Mouse (Mus musculus): ENCODE data around the gene Adgrb2. TPM values are rescaled to one million over a fixed set of nuclear protein-coding genes. Genes with fewer than 3 reads are reported as not detected.

The Adgrb2 gene
- total and polyA plus RNA-seq, 3 experiments, result 0.04 to 0.15 TPM; not detected in 1

DNA sequence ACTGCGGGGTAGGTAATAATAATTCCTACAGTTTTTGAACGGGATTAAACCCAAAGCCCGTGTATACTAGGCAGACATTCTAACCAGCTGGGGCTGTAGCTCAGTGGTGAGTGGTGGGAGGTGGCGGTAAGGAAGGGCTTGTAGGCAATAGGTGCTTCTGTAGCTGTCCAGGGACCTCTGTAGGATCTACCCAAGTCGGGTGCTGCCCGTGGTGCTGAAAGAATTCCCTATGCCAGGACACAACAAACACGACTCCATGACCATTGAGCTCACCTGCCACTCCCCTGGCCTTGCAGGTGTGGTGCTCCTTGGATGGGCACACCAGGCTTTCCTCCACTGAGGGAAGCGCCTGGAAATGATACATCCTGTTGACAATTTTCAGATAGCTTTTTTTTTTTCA is 40.9 kb downstream of the Adgrb2 start:
- peak; percentile 37 for DNase-seq (ENCODE audit: low read depth, low spot score)
- no peaks in the 10 kb centered on the region for H3K36me3 ChIP-seq (ENCODE audit: control insufficient read depth in 1 of 2, insufficient read depth in 2 of 2, low read length in 2 of 2)
- no peaks in the 10 kb centered on the region for H3K4me1 ChIP-seq (ENCODE audit: control insufficient read depth in 1 of 2, insufficient read depth in 2 of 2, low read length in 2 of 2)
- H3K9me3 ChIP-seq (replicated peaks; ENCODE audit: insufficient read depth, low read length), result no peaks in the 10 kb centered on the region
- H3K27ac ChIP-seq (ENCODE audit: control insufficient read depth, low read depth, low read length), result no peak overlapping the region
- TF ChIP-seq POLR2AphosphoS5 (IDR thresholded peaks at IDR 0.05; ENCODE audit: borderline replicate concordance, low read depth, low read length), result no peak
- no peak for TF ChIP-seq TBP (IDR thresholded peaks at IDR 0.05; ENCODE audit: low read depth, low read length)
- TF ChIP-seq RCOR1 (IDR thresholded peaks at IDR 0.05; ENCODE audit: low read depth, low read length), result no peak
- TF ChIP-seq POLR2A (IDR thresholded peaks at IDR 0.05; ENCODE audit: control insufficient read depth in 1 of 2, insufficient read depth in 1 of 2, low read depth in 1 of 2, low read length in 2 of 2, poor library complexity in 1 of 2), result no peak
- TF ChIP-seq BHLHE40 (IDR thresholded peaks at IDR 0.05; ENCODE audit: borderline replicate concordance, low read depth, low read length), result no peak
- TF ChIP-seq E2F4 (IDR thresholded peaks at IDR 0.05; ENCODE audit: borderline replicate concordance, low read depth, low read length), result no peak
- TF ChIP-seq USF2 (IDR thresholded peaks at IDR 0.05; ENCODE audit: borderline replicate concordance in 1 of 2, insufficient read depth in 1 of 2, low read depth in 1 of 2, low read length in 2 of 2), result no peak
- TF ChIP-seq MAX (IDR thresholded peaks at IDR 0.05; ENCODE audit: low read length), result no peak
- TF ChIP-seq MYC (IDR thresholded peaks at IDR 0.05; ENCODE audit: low read depth, low read length), result no peak
- H3K79me2 ChIP-seq (ENCODE audit: control insufficient read depth, insufficient read depth, low read length, poor library complexity), result no peaks in the 10 kb centered on the region
- no peak overlapping the region for H3K4me3 ChIP-seq (ENCODE audit: control insufficient read depth in 1 of 2, insufficient read depth in 1 of 2, low read depth in 2 of 2, low read length in 2 of 2)
- no peaks in the 10 kb centered on the region for H3K27me3 ChIP-seq (ENCODE audit: control insufficient read depth in 1 of 2, insufficient read depth in 2 of 2, low read length in 2 of 2)
- H3K9ac ChIP-seq (ENCODE audit: control insufficient read depth, low read depth, low read length, poor library complexity, severe bottlenecking), result no peak overlapping the region

DNA sequence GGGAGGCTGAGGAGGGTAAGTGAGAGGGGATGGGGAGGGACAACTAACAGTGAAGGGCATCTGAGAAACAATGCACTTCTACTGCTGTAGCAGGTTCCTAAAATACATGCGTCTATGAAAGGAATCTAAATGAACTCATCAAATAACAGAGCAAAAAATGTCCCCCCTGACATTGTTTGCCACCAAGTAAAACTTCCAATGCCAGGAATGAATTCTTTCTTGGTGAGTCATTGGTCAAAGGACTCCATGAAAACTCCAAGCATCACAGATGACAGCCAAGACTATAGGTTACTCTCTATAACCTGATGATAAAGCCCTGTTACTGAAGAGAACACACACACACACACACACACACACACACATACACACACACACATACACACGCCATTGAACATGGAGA is 46.5 kb downstream of the Adgrb2 start:
- H3K36me3 ChIP-seq (ENCODE audit: control insufficient read depth in 1 of 2, insufficient read depth in 2 of 2, low read length in 2 of 2), result no peaks in the 10 kb centered on the region
- no peak overlapping the region for H3K9ac ChIP-seq (ENCODE audit: control insufficient read depth, low read depth, low read length, poor library complexity, severe bottlenecking)
- no peaks in the 10 kb centered on the region; a peak in 1 of 4 replicates for H3K27me3 ChIP-seq (ENCODE audit: control insufficient read depth in 1 of 2, insufficient read depth in 2 of 2, low read length in 2 of 2)
- DNase-seq (ENCODE audit: low read depth, low spot score), result no peak
- no peak overlapping the region for H3K4me3 ChIP-seq (ENCODE audit: control insufficient read depth in 1 of 2, insufficient read depth in 1 of 2, low read depth in 2 of 2, low read length in 2 of 2)
- H3K79me2 ChIP-seq (ENCODE audit: control insufficient read depth, insufficient read depth, low read length, poor library complexity), result no peaks in the 10 kb centered on the region
- H3K9me3 ChIP-seq (replicated peaks; ENCODE audit: insufficient read depth, low read length), result no peaks in the 10 kb centered on the region
- no peaks in the 10 kb centered on the region for H3K4me1 ChIP-seq (ENCODE audit: control insufficient read depth in 1 of 2, insufficient read depth in 2 of 2, low read length in 2 of 2)
- TF ChIP-seq POLR2A (IDR thresholded peaks at IDR 0.05; ENCODE audit: control insufficient read depth in 1 of 2, insufficient read depth in 1 of 2, low read depth in 1 of 2, low read length in 2 of 2, poor library complexity in 1 of 2) (no peak), MAZ (IDR thresholded peaks at IDR 0.05; ENCODE audit: low read depth, low read length) (no peak), RAD21 (IDR thresholded peaks at IDR 0.05; ENCODE audit: low read depth, low read length) (no peak), UBTF (IDR thresholded peaks at IDR 0.05; ENCODE audit: borderline replicate concordance, insufficient read depth, low read depth, low read length) (no peak), MYC (IDR thresholded peaks at IDR 0.05; ENCODE audit: low read depth, low read length) (no peak), ZNF384 (IDR thresholded peaks at IDR 0.05; ENCODE audit: low read depth, low read length) (no peak), MYB (IDR thresholded peaks at IDR 0.05; ENCODE audit: low read depth, low read length) (no peak), E2F4 (IDR thresholded peaks at IDR 0.05; ENCODE audit: borderline replicate concordance, low read depth, low read length) (no peak), TAL1 (IDR thresholded peaks at IDR 0.05; ENCODE audit: low read length) (no peak), JUND (IDR thresholded peaks at IDR 0.05; ENCODE audit: low read depth, low read length) (no peak), HCFC1 (IDR thresholded peaks at IDR 0.05; ENCODE audit: low read depth, low read length) (no peak), ZKSCAN1 (IDR thresholded peaks at IDR 0.05; ENCODE audit: low read depth, low read length) (no peak), CHD1 (IDR thresholded peaks at IDR 0.05; ENCODE audit: low read depth, low read length) (no peak)
- no peak overlapping the region for H3K27ac ChIP-seq (ENCODE audit: control insufficient read depth, low read depth, low read length)

Data from MEL (cell line).